Comparison of ENCODE assay signal across 16 mouse cellular contexts in the genomic region with DNA sequence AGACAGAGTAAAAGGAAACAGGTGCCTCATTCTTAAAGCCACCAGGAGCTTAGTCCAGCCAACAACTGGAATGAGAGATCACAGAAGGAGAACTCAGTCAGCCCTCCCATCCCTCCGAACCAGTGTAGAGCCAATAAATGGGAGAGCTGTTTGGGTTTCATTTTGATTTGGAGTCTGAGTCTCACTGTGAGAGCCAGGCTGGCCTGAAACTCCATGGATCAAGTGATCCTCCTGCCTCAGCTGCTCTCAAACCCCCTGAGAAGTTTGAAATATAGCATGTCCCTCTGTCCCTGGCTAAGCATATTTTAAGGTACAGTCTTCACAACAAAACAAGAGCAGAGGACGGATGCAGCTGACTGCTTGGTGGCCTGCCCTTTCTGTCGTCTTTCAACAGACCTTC.
"Had no signal": no experiment of that assay in that cellular context is flagged by ENCODE, and none has a peak within 500 bp of the region (broad histone marks: within the 10 kb centered on the region; RNA-seq: fewer than 3 reads in every experiment).

No protein-coding gene starts in this region.

- H3K4me1 ChIP-seq: neural tube, embryonic 13.5 days; neural tube, embryonic 15.5 days; stomach, embryonic 15.5 days had no signal

- H3K4me2 ChIP-seq: neural tube, embryonic 13.5 days; neural tube, embryonic 15.5 days; stomach, embryonic 15.5 days had no signal

- H3K27ac ChIP-seq: neural tube, embryonic 13.5 days; neural tube, embryonic 15.5 days; stomach, embryonic 15.5 days; stomach, postnatal 0 days had no signal

- H3K9me3 ChIP-seq: neural tube, embryonic 13.5 days; neural tube, embryonic 15.5 days; stomach, embryonic 15.5 days had no signal

- DNase-seq: retina, postnatal 1 day; right cerebral cortex, adult 18-20 months; right cerebral cortex, postnatal 14 days; right cerebral cortex, postnatal 25 days; right cerebral cortex, postnatal 4 days; spleen, adult 18-20 months; thymus, adult 18-20 months; thymus, adult 2 months; thymus, postnatal 14 days; thymus, postnatal 25 days; thymus, postnatal 36 days; thymus, postnatal 4 days had no signal

- H3K9ac ChIP-seq: neural tube, embryonic 13.5 days; neural tube, embryonic 15.5 days; stomach, embryonic 15.5 days had no signal

- H3K27me3 ChIP-seq: neural tube, embryonic 13.5 days; neural tube, embryonic 15.5 days; stomach, embryonic 15.5 days had no signal

- H3K4me3 ChIP-seq: neural tube, embryonic 13.5 days; neural tube, embryonic 15.5 days; stomach, embryonic 15.5 days had no signal

- H3K36me3 ChIP-seq: neural tube, embryonic 13.5 days; neural tube, embryonic 15.5 days; stomach, embryonic 15.5 days had no signal
